Mouse (Mus musculus) liver, embryonic 16.5 days (tissue): ENCODE results near the gene Hsp90ab1. TPM values are rescaled to one million over a fixed set of nuclear protein-coding genes. Genes with fewer than 3 reads are reported as not detected.

Experiments used
- ATAC-seq: fragments of 200-750 bp; cut with Nextera tagmentation; 2 replicates; pipeline ENCODE4 v1.8.0; 2017; ENCODE audit warnings: low read depth, mild to moderate bottlenecking, moderate number of reproducible peaks, moderate library complexity
- H3K27ac ChIP-seq: fragments of 300-500 bp; sonication (generic); 2 replicates; pipeline ENCODE4 v1.5.1; 2014; ENCODE audit warnings: mild to moderate bottlenecking, low read length
- H3K27me3 ChIP-seq: fragments of 300-500 bp; sonication (generic); 2 replicates; pipeline ENCODE4 v1.6.1; 2014; ENCODE audit warnings: low read depth, low read length, mixed read lengths; ENCODE audit not compliant: control insufficient read depth, insufficient read depth
- H3K36me3 ChIP-seq: fragments of 300-500 bp; sonication (generic); 2 replicates; pipeline ENCODE4 v1.6.1; 2014; ENCODE audit warnings: mild to moderate bottlenecking; ENCODE audit not compliant: control insufficient read depth, insufficient read depth
- H3K4me1 ChIP-seq: fragments of 300-500 bp; sonication (generic); 2 replicates; pipeline ENCODE4 v1.6.1; 2014; ENCODE audit warnings: low read depth, low read length, mixed read lengths; ENCODE audit not compliant: control insufficient read depth
- H3K4me2 ChIP-seq: fragments of 300-500 bp; sonication (generic); 2 replicates; pipeline ENCODE4 v1.6.1; 2014; ENCODE audit warnings: low read depth, low read length, mixed read lengths
- H3K4me3 ChIP-seq: fragments of 300-500 bp; sonication (generic); 2 replicates; pipeline ENCODE4 v1.5.1; 2014; ENCODE audit warnings: low read depth, mild to moderate bottlenecking, low read length
- H3K9ac ChIP-seq: fragments of 300-500 bp; sonication (generic); 2 replicates; pipeline ENCODE4 v1.6.1; 2014; ENCODE audit warnings: low read depth, low read length
- H3K9me3 ChIP-seq: fragments of 300-500 bp; sonication (generic); replicated peaks from 2 replicates; pipeline ENCODE4 v1.6.1; 2016; ENCODE audit warnings: low read length; ENCODE audit not compliant: control insufficient read depth
- WGBS: fragments of 180-500 bp; shearing (Covaris S2); extraction: QIAGEN DNeasy Blood & Tissue Kit; methylation state at CpG from one replicate; pipeline ENCODE4 v1.1.7; 2014; ENCODE audit not compliant: insufficient replicate concordance; 5-methylcytosine and 5-hydroxymethylcytosine counted together
- polyA plus RNA-seq: library from polyadenylated mRNA; unstranded; fragments of >200 nt; fragmentation: Nextera tagmentation; extraction: Ambion mirVana; gene quantifications from 2 replicates; pipeline ENCODE4 v1.2.1, GENCODE M21; 2015

Gene Hsp90ab1
- 564 and 565 TPM in 2 replicates for polyA plus RNA-seq

DNA sequence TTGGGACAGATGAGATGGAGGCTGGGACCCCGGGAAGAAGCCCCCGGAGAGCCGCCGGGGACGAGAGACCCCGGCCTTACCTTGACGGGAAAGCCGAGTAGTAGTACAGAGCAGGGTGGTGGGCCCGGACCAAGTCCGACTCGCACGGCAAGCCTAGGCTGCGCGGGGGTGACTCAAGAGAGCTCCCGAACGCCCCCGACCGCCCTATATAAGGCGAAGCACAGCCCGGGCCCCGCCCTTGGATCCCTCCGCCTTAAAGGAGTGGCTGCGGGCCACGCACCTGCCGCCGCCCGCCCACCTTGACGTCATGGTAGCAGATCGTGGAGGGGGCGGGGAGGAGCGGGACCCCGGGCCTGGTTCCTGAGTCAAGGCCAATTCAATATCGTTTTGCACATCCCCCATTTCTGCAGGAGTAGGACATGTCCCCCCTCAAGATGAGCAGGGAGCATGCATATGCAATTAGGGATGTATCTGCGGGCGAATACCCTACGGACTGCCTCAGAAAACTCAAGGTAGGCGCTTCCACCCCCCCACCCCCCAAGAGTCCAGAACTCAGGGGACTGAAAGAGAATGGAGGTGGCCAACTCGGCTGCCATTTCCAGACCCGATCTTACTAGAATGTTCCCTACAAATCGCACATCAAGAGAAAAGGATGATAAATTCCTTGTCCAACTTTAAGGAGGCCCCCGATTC is at the start of gene Hsp90ab1:
Hsp90ab1 (minus strand) TSS at position 185 of the 693 bp plus-strand sequence.
- Histone ChIP-seq H3K4me1 (peaks cover 24% of the 10 kb centered on the region), H3K27me3 (no peaks in the 10 kb centered on the region), H3K4me2 (peak within 1 kb of the TSS; percentile 97), H3K9me3 (no peaks in the 10 kb centered on the region), H3K9ac (peak within 1 kb of the TSS; percentile 96), H3K27ac (peak within 1 kb of the TSS; percentile 94), H3K36me3 (peaks cover 35% of the 10 kb centered on the region), H3K4me3 (peak within 1 kb of the TSS; percentile 93)
- ATAC-seq, result peak; percentile 80
- 0% methylated on average over 41 of the region's 41 CpGs for WGBS

DNA sequence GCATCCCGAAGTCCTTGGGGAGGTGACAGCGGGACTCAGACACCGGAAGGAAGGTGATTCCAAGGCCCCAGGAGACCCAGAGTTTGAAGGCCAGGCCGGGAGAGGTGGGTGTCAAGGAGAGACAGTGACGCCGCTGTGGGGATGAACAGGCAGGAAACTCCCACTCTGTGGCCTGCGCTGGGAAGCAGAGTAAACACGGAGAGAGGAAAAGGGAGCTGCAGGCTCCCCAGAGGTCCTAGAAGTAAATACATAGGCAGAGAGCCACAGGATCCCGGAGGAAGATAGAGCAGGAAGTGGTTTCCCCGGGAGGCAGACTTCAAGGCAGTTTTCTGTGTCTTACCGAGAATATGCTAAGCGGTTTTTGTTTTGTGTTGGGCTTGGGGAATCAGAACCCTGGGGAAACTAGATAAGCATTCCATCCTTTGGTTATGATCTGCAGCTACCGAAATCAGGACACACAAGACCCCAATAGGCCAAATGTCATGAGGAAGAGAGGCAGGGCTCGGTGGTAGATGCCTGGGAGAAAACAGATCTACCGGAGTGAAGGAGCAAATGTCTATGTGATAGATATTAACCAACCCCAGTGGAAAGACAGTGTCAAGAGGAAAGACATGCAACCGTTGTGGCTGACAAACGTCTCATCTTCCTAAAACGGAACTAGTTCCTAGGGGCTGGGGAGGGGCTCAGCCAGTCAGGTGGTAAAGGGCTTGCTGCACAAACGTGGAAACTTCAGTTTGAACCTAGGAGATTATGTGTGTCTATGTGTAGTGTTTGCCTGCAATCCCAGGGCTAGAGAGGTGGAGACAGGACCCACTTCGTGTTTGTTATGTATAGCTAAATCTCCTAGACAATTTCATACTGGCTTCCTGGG is 46.5 kb upstream of the Hsp90ab1 start:
- H3K36me3 ChIP-seq, result no peaks in the 10 kb centered on the region
- peak overlapping the region; percentile 82 for H3K27ac ChIP-seq
- WGBS, result 3% methylated on average over 20 of the region's 20 CpGs
- H3K4me3 ChIP-seq, result peak overlapping the region; percentile 43
- peak overlapping the region; percentile 59 for H3K4me2 ChIP-seq
- ATAC-seq, result peak; percentile 67
- no peaks in the 10 kb centered on the region for H3K9me3 ChIP-seq
- no peaks in the 10 kb centered on the region for H3K27me3 ChIP-seq
- H3K4me1 ChIP-seq, result peaks cover 15% of the 10 kb centered on the region
- H3K9ac ChIP-seq, result peak overlapping the region; percentile 58

DNA sequence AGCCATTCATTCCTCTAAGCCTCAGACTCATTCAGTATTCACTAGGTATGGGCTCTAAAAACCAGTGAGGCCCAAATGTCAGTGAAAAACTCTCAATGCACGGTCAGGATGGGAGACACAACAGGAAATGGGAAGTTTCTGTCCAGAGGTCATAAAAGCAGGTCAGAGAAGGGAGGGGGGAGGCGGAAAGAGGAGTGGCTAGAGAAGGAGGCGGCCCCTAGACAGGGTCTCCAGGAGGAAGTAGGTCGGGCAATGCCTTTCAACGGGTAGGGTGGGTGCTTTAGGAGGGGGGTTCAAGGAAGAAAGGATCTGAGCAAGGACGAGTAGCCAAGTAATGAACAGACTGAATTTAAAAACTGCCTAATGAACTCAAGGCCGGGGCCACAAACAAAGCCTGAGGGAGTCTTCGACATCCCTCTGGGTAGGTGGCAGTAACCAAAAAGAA is 45.9 kb upstream of the Hsp90ab1 start:
- H3K27me3 ChIP-seq, result no peaks in the 10 kb centered on the region
- H3K27ac ChIP-seq, result peak overlapping the region; percentile 82
- WGBS, result 9% methylated on average over 8 of the region's 8 CpGs
- peak overlapping the region; percentile 43 for H3K4me3 ChIP-seq
- no peaks in the 10 kb centered on the region for H3K9me3 ChIP-seq
- ATAC-seq, result peak; percentile 62
- H3K9ac ChIP-seq, result peak overlapping the region; percentile 58
- H3K36me3 ChIP-seq, result no peaks in the 10 kb centered on the region
- peak overlapping the region; percentile 59 for H3K4me2 ChIP-seq
- H3K4me1 ChIP-seq, result peaks cover 15% of the 10 kb centered on the region

DNA sequence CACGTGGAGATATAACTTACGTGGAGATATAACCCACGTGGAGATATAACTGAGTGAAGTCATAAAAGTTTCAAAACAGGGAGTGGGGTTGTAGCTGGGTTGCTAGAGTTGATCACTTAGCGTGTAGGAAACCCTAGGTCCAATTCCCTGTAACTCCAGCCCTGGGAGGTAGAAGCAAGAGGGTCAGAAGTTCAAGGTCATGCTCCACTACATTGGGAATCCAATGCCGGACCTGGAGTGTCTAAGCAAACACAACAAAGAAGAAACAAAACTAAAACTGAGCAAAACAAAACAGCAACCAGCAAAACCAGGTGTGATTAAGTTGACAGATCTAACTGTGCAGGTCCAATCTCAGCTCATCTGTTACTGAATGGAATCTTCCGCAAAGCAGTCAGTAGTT is 44.6 kb upstream of the Hsp90ab1 start:
- H3K27me3 ChIP-seq, result no peaks in the 10 kb centered on the region; the same call in 1 of the 2 replicates
- H3K9ac ChIP-seq, result no peak overlapping the region
- no peaks in the 10 kb centered on the region for H3K36me3 ChIP-seq
- no peak overlapping the region for H3K4me3 ChIP-seq
- no peak for ATAC-seq
- H3K4me2 ChIP-seq, result no peak overlapping the region
- H3K9me3 ChIP-seq, result no peaks in the 10 kb centered on the region
- H3K4me1 ChIP-seq, result peaks cover 15% of the 10 kb centered on the region
- no peak overlapping the region for H3K27ac ChIP-seq
- 64% methylated on average over 6 of the region's 6 CpGs for WGBS

DNA sequence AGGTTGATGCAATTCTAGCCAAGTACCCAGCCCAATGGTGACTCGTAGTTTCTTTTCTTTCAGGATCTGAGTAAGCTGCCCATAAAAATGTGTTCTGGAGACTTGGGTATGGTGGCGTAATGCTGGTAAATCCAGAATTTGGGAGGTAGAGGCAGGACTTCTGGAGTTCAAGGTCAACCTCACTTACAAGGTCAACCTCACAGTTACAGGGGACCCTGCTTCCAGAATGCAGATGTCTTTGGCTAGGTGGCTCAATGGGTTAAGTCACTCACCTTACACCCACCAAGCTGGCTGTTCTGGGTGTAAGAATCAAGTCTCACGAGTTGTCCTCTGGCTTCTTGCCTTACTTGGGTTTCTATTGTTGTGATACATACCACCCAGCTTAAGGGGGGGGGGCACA is 43.6 kb upstream of the Hsp90ab1 start:
- H3K4me1 ChIP-seq, result peaks cover 15% of the 10 kb centered on the region
- ATAC-seq, result no peak
- no peak overlapping the region for H3K9ac ChIP-seq
- 62% methylated on average over 3 of the region's 3 CpGs for WGBS
- no peaks in the 10 kb centered on the region; the same call in 1 of the 2 replicates for H3K27me3 ChIP-seq
- no peaks in the 10 kb centered on the region for H3K9me3 ChIP-seq
- no peaks in the 10 kb centered on the region for H3K36me3 ChIP-seq
- no peak overlapping the region for H3K4me2 ChIP-seq
- H3K4me3 ChIP-seq, result no peak overlapping the region
- no peak overlapping the region for H3K27ac ChIP-seq

DNA sequence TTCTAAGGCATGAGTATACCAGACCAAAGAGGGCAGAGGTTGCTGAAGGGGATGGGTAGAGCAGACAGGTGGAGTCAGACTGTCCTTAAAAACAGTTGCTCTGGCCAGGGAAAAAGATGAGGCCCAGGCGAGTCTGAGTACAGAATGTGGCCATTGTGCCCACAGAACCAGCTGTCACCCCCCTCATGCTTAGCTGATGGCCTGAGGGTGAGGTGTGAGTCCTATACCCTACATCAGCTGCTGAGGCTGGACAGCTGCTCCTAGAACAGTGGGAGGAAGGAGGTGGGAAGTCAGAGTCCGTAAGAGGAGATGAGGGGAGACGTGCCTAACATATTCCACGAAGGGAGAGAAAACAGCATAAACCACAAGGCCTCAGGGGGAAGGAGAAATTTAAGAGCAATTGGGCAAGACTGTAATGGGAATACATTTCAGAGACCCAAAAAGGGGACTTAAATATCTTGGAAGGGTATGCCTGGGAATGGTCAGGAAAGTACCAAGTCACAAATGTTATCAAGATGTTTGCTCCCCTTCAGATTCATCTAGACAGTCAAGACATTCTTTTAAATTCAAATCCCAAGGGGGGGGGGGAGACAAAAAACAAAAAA is 43.1 kb upstream of the Hsp90ab1 start:
- H3K4me1 ChIP-seq, result peaks cover 15% of the 10 kb centered on the region
- H3K9ac ChIP-seq, result no peak overlapping the region
- no peak overlapping the region for H3K4me2 ChIP-seq
- no peaks in the 10 kb centered on the region for H3K9me3 ChIP-seq
- 53% methylated on average over 4 of the region's 4 CpGs for WGBS
- no peaks in the 10 kb centered on the region for H3K36me3 ChIP-seq
- no peak for ATAC-seq
- H3K27ac ChIP-seq, result no peak overlapping the region
- no peak overlapping the region for H3K4me3 ChIP-seq
- no peaks in the 10 kb centered on the region; the same call in 1 of the 2 replicates for H3K27me3 ChIP-seq

DNA sequence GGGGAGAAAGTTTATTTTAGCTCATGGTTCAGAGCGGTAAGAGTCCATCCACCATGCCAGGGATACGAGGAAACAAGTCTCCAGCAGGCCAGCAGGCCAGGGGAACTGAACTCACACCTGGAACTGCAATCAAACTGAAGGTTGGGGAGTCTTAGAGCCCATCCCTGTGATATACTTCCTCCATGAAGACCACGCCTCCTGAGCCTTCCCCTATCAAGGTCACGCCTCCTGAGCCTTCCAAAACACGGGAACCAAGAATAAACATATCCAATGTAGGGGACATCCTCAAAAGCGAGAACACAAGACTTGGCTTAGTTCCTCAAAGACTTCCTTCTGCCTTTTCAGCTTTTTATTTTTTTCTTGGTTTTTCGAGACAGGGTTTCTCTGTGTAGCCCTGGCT is 39.9 kb upstream of the Hsp90ab1 start:
- no peaks in the 10 kb centered on the region for H3K9me3 ChIP-seq
- H3K27me3 ChIP-seq, result no peaks in the 10 kb centered on the region; the same call in 1 of the 2 replicates
- H3K4me3 ChIP-seq, result no peak overlapping the region
- no peaks in the 10 kb centered on the region for H3K36me3 ChIP-seq
- no peak overlapping the region for H3K4me2 ChIP-seq
- no peak for ATAC-seq
- peaks cover 12% of the 10 kb centered on the region for H3K4me1 ChIP-seq
- no peak overlapping the region for H3K9ac ChIP-seq
- WGBS, result 50% methylated on average over 7 of the region's 7 CpGs
- no peak overlapping the region for H3K27ac ChIP-seq

GRCm38 (mm10) chr17:45612008-45612407 is 38.9 kb upstream of the Hsp90ab1 start:
- H3K27ac ChIP-seq, result no peak overlapping the region
- H3K36me3 ChIP-seq, result no peaks in the 10 kb centered on the region
- WGBS, result 55% methylated on average over 8 of the region's 8 CpGs

More at GRCm38 (mm10) chr17:45612008-45612407, 38.9 kb upstream of the Hsp90ab1 start:
- Histone ChIP-seq H3K9me3 (no peaks in the 10 kb centered on the region), H3K4me1 (peaks cover 12% of the 10 kb centered on the region), H3K9ac (no peak overlapping the region), H3K27me3 (no peaks in the 10 kb centered on the region; the same call in 1 of the 2 replicates), H3K4me2 (no peak overlapping the region), H3K4me3 (no peak overlapping the region)
- ATAC-seq, result no peak
